Mouse (Mus musculus): ENCODE measurements around the gene Adgrf1. TPM values are rescaled to one million over a fixed set of nuclear protein-coding genes. Genes with fewer than 3 reads are reported as not detected.
"Not testable (repeated sequence)": the region's sequence is repeated elsewhere in the genome, so short reads cannot be mapped to it uniquely, and the experiment has no call there.

Gene Adgrf1
- total RNA-seq, 2 experiments from 2014 or later, result not detected

DNA sequence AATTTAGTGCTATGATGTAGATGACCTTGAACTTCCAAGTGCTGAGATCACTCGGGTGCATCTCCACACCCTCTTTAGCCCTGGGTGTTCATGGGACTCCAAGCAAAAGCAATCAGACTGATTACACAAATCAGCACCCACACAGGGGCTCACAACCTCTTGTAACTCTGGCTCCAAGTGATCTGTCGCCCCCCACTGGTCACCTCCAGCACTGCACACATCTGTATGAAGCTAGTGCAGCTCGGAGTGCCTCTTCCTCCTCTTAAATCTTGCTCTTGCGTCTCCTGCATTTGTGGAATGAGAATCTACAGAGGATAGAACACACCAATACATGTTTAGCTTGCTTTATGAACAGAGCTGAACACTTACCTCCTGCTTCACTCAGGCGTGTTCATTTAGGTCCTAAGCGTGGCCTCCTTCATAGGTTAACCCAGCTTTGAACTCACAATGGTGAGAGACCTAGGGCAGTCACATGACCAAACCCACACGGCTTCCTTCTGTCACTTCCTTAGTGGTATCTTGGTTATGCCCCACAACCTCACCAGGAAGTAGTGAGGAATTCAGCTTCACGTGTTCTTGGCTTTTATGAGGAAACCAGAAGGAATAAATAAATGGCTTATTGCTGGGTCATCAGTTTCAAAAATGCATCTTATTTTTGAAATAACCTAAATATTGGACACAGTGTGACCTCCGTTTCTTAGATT, 2.9 kb upstream of the Adgrf1 start:
- no peak for DNase-seq

DNA sequence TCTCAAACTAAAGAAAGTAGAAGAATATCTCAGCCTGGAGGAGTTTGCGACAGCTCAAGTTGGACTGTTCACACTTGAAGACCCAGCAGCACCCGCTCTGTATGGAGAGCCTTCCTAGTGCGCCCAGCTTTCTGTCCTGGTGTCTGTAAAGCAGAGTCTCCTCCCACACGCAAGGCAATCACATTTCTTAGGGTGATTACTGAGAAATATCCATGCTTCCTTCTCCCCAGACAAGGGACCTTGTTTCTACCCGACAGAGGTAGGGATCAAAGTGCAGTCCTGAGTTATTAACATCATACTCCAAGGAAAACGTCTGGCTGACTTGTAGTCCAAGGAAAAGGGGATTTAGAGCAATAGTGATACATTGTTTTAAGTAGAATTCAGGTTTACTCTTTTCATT, 6.1 kb downstream of the Adgrf1 start:
- no peak for DNase-seq

DNA sequence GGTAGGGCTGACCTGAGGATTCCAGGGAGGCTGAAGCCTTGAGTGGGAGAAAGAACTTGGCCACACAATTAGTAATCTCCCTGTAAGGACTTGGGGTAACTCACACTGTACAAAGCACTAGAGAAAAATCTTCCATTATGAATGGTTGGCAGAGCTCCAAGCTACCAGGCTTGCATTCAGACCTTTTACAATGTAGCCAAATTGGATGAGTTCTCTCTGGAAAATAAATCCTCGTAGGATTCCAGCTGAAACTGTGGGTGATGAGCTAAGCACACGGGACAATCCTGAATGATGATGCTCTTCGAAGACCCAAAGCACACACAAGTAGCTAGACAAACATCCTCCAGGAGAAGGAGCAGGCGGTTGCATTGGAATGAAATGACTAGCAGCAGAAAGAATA, 7.1 kb downstream of the Adgrf1 start:
- peak in 1 of 2 experiments; percentile 16 for DNase-seq

DNA sequence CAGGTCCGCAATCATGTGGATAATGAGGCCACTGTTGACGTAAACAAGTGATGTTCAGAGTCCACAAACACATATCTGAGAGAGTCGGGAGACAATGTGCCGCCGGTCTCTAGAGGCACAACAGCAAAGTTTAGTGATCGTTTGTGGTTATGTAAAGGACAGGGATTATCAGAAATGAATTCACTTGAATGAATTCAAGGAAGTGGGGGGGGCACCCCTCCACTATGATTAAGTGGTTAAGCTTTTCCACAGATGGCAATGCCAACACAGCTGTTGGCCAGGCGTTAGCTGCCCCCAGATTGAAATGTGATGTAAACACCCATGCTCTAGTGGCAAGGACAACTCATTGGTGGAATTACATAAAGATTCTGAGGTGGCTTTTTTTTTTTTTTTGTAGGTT, 9.5 kb downstream of the Adgrf1 start:
- no peak for DNase-seq

DNA sequence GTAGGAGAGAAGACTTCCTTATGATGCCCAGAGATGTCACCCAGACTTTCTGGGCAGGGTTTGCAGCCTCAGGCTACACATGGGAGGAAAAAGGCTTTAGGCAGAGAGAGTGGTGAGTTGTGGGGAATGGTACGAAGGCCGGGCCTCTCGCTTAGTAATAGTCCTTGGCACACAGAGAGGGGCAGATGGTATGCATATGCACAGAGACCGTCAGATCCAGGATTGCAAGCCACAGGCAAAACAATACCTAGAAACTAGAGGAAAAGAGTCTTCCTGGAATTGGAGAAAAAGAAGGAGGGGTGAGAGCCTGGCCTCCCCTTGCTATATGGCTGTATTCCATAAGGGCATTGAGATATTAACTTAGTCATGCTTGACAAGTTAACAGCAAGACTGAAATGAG, 12.2 kb downstream of the Adgrf1 start:
- DNase-seq, result peak in 1 of 2 experiments; percentile 33

DNA sequence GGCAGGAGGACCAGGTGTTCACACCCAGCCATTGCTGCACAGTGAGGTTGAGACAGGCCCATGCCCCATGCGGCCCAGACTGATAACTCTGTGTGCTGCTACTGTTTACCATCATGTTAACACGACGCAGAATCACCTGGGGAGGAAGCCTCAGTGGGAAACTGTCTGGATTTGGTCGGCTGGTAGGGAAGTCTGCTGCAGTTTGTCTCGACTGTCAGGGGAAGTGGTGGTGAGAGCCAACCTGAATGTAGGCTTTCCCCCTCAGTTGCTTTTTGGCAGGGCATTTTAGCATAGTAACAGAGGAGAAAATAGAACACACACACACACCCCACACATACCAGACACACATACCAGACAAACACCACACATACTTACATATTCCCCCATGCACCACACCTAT, 12.7 kb downstream of the Adgrf1 start:
- DNase-seq, result no peak

DNA sequence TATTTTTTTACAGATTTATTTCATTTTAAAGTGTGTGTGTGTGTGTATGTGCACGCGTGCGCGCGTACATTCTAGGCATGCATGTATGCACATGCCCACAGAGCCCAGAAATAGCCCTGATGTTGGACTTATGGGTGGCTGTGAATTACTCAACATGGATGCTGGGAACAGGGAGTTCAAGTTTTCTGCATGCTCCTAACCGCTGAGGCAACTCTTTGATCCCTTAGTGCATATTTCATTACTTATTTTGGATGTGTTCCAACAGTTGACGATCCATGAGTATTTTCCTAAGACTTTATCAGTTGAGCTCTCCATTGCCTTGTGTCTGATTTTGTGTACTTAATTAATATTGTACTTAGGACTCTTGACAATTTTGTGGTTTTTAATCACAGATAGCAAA, 29.4 kb downstream of the Adgrf1 start:
- DNase-seq, result no peak

DNA sequence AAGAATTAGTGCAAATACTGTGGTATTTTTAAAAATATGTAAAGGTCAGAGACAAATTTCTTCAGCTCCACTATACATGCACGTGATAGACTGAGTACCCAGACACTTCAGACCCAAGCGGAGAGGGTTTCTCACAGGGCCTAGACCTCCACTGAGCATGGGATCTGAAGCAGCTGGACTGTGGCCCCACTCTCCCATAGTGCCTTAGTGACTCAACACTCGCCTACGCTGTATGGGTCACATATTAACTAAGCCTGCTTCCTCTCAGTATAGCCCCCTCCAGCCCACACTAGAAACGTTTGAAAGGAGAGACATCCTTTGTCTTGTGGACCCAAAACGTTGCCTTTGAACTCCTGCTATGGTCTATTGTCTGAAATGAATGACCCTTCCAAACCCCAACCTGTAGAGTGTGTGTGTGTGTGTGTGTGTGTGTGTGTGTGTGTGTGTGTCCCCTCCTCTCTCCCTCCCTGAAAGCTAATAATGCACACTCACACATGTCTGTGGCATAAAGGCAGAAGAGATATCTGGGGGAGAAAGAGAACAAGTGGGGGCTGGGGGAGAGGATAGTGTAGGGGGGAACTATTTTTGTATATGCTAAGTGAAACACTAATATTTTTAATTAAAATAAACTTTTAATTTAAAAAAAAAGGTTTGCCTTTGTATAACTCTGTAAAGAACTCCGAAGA, 56.0 kb downstream of the Adgrf1 start:
- DNase-seq, result no peak

DNA sequence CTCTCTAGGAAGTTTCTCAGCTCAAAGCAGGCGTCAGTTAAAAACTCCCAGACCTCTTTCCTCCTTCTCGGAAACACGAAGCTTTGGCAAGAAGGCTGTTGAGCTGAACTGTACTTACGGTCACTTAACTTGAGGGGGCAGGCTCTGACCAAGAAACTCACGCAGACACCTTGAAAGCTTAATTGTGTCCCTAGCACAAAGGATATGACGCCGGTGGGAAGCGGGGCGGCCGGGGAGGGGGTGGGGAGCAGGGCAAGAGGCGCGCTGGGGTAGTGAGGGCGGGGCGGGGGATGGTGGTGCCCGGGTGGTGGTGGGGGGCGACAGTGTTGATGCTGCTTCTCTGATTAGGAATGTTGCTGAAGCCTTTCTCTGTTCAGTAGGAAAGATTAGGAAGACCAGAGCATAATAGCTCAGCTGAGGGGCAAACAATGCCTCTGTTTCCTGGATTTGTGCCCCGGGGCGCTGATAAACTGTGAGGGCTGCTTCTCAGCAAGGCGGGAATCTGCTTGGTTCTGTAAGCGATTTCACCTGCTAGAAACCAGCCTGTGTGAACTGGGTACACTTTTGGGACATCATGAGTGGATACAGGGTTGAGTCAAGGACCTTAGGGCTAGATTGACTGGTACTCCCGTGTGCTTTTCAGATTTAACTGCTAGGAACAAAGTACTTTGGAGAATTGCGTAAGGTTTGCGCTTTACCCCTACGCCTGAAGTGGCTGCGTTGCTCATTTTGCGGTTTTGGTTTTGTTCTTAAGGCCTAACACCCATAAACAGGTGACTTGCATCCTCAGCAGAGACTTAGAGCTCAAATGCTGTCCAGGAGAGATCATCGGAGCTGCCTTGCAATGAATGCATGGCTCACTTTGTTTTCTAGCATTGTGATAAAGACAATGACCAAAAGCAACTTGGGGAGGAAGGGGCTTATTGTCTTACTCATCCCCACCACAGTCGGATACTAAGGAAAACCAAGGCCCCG, 56.9 kb downstream of the Adgrf1 start:
- DNase-seq, result no peak

DNA sequence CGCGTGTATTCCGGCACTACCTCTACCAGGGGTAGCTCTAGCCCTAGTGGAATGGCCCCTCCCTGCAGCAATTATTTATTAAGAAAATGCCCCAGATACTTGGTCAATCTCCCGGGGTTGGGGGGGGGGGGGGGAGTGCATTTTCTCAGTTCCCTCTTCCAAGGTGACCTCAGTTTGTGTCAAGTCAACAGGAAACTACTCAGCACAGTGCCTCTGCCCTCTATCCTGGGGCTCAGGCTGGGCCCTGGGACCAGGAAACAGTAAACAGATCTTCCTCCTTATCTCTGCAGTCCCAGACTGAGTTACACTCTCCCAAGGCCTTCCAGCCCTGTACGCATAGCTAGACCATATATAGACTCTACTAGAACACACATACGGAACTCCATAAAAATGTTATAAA, 57.7 kb downstream of the Adgrf1 start:
- no peak for DNase-seq

DNA sequence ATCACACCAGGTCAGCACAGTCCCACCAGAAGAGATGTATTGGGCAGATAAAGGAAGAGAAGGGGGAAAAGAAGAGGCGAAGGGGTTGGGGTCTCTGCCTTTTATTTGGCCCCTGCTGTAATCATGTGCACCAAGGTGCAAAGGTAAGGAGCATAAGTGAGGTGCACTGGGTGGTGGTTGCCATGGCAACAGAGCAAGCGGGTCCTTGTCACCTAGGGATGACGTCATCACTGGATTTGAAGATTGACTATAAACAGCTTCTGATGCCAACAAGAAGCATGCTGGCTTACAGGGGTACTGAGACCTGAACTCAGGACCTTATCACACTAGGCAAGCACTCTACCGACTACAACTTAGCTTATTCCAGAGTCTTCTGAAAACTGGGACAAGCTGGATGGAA, 59.1 kb downstream of the Adgrf1 start:
- no peak for DNase-seq

DNA sequence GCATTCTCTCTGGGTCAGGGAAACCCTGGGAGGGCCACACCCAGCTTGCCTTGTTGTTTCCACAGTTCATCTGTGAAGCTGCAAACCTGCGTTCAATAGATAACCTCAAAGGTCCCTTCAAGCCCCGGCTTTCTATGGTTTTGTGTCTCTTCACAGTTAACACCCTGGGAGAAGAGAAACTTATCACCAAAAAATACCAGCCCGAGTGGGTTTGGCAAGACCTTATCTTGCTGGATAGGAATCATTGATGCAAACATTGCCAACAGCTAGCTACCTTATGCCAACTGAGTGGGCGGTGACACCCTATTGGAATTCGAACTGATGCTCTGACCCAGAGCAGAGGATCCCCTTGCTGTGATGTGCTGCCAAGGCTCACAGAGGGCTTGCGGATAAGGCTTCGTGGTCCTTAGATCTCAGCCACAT, 59.6 kb downstream of the Adgrf1 start:
- DNase-seq, result no peak

DNA sequence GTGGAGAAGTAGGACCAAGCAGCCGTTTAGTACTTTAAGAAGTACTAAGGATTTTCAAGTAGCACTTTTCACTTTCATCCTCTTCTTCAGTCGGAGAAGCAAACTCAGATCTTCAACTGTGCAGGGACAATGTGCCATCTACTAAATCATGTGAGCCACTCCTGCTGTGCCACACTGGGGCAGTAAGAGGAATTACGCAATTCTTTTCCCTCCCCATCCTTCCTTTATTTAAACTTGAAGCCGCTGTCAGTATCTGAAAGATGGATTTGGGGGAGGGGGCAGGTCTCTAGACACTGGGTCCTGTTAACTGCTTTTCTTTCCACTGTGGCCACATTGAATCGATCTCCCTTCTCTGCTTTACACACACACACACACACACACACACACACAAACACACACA, 62.6 kb downstream of the Adgrf1 start:
- no peak for DNase-seq

DNA sequence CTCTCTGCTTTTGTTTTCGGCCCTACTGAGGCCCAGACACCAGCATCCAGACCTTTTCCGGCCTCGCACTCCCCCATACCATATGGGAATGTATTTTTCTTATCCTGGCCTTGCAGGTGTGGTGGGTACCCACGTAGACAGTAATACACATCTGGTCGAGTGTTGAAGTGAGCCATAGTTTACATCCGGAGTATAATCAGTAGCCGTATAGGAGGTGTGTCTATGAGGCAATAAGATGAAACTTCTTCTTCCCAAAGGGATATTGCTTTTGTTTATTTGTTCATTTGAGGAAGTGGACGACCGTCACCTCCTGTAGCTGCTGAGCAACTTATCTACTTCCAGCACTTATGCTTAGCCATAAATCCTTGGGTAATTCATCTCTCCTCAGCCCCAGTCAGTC, 63.9 kb downstream of the Adgrf1 start:
- DNase-seq, result no peak

DNA sequence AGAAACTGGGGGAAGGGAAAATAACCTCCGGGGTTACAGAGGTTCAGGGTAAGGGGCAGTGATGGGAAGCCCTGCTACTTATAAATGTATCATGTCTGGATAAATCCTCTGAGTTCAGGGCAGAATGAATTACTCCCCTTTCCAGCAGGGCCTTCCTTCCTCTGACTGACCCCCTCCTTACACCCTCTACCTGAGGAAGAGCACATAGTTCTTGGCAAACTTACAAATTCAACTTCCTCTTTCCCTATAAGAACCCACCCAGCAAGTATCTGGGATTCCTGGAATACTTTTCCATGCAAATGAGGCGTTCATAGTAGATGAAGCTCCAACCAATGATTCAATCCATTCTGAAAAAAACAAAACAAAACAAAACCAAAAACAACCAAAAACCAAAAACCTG, 67.5 kb downstream of the Adgrf1 start:
- DNase-seq, result no peak

DNA sequence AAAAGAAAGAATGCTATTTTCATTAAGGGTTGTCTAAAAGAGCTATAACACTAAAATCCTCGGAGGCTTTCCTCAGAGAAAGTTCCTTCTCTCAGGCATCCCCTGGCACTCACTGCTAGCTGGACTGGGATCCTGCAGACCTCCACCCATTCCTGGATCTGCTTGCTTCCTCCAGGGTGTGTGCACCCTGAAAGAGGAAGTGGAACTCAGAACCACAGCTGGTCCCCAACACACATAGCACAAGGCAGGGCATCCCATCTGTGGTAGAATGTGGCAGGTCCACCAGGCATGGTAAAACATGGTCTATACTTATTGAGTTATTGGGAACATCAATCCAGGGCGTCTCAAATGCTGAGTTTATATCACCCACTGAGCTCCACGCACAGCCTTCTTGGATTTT, 68.2 kb downstream of the Adgrf1 start:
- DNase-seq, result no peak

DNA sequence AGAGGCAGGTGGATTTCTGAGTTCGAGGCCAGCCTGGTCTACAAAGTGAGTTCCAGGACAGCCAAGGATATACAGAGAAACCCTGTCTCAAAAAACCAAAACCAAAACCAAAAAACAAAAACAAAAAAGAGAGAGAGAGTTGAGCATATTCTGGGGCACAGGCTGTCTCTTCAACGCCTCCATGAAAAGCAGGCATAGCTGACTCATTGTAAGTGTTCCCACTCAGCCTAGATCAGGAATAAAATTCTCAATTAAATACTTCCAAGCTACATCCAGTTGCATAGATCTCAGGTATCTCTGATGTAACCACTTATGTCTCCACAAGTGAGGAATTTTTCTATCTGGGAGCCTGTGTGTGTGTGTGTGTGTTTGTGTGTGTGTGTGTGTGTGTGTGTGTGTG, 76.4 kb downstream of the Adgrf1 start:
- not testable (repeated sequence) for DNase-seq

DNA sequence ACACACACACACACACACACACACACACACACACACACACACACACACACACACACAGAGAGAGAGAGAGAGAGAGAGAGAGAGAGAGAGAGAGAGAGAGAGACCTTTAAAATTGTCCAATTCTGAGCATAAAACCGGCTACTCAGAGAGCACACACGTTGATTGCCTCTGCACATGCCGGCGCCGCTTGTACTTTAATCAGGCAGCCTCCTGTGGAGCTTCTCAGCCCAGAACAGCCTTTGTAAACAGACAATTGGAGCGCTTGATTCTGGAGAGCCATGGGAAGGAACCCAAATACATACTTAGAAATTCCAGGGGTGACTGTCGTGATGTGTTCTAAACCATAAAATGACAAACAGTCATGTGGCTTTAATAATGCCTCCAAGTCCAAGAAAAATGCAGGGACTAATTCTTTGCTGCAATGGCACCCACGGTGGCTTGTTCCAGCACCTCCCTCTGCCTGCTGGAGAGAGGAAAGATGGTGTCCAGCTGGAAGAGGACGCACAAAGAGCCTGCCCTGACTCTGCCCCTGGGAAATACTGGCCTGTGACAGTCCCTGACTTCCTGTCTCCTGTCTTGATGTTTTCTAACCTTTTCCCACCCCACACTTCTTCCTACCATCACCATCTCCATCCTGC, 87.9 kb downstream of the Adgrf1 start:
- no peak for DNase-seq

DNA sequence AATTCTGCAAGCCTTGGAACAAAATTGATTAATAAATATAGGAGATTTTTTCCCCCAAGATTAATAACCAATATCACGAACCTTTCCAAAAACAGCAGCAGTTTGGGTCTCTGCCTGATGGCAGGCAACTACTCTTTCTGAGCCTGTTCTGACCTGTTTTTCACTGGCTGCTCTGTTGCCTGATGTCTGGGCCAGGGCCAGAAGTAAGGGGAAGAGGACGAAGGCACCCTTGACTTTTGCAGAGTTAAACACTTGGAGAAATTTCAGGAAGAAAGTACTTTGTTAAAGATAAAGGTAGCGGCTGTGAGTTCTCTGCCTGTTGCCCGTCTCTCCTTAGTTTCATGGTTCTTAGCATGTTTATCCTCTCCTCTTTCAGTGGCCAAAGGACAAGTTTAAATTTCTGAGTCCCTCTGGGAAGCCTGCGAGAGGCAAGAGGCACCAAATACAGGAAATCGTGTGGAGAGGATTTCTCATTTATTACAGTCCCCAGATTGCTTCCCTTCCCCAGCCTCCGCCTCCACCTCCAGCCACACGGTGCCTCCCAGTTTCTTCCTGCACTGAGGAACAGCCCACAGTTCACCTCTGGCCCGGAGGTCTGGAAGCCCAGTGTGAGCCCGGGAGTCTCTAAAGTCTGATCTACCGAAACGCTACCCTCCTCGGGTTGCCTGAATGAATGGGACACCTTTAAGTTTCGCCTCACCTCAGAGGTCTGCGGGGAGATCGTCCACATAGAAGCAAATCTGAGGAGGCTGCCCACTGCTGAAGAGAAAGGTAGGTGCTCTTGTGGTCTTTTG, 89.9 kb downstream of the Adgrf1 start, which contains the start of gene Adgrf5:
Gene Adgrf5 (plus strand): TSS at position 626 of the 794 bp plus-strand sequence.
- DNase-seq, result no peak

DNA sequence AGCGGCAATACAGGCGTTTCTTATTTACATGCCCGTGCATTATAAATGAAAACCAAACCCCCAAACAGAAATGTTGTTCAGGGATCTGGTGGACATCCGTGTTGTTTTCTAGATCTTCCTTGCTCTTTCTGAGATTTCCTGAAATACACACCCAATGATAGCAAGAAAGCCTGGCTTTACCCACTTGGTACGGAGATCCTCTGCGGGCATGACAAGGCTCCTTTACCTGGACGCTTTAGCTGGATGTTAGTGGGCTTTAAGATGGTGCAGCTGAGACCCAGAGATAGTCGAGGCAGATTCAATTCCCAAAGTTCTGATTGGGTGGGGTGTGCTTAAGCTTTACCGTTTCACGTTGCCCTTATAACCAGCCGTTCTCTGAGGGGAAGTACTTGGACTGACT, 90.9 kb downstream of the Adgrf1 start:
- no peak for DNase-seq

DNA sequence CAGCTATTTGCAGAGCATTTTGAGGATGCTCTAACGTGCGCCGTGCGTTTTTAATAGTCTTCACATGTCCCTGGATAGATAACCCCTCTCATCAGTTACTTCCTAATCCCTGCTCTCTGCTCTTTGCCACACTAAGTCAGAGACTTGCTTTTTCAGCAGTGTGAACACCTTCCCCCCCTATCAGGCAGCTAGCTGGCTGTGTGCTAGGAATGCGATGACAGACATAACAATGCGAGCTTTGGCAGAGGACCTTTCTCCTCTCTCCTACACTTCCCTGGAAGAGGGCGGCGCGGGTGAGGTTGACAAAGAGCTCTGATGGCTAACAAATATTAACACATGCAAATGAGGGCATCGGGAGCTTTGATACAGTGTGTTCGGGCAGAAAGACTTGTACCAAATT, 92.2 kb downstream of the Adgrf1 start:
- no peak for DNase-seq

DNA sequence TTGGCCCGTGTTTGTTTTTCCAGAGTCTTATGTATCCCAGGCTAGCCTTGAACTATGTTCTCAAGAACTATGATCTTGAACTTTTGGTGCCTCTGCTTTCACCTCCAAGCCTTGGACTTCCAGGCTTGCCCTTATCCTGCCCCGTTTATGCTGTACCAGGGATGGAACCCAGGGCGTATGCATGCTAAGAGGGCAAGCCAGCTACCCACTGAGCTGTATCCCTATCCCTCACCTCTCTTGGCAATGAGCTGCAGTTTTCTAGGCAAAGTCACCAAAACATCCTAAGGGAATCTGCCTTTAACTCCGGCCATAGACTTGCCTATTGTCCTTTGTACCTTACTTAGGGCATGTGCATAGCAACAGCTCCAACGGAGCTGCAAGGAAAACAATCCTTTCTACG, 92.8 kb downstream of the Adgrf1 start:
- no peak for DNase-seq

Measured in layer of hippocampus, postnatal 36 days (tissue).